Mouse (Mus musculus) hindbrain, embryonic 11.5 days (tissue): ENCODE measurements around the gene Gfod2. TPM values are rescaled to one million over a fixed set of nuclear protein-coding genes. Genes with fewer than 3 reads are reported as not detected.

Experiments used
- ATAC-seq: fragments of 200-750 bp; cut with Nextera tagmentation; 2 replicates; pipeline ENCODE4 v1.8.0; 2017; ENCODE audit warnings: mild to moderate bottlenecking, moderate TSS enrichment, moderate library complexity; ENCODE audit not compliant: low FRiP score
- DNase-seq: peaks from one replicate; pipeline ENCODE4 v3.0.0-alpha.2; 2015; ENCODE audit warnings: low spot score
- H3K27ac ChIP-seq: fragments of 300-500 bp; sonication (generic); 2 replicates; pipeline ENCODE4 v1.5.1; 2014; ENCODE audit warnings: mild to moderate bottlenecking, low read depth, low read length
- H3K27me3 ChIP-seq: fragments of 300-500 bp; sonication (generic); 2 replicates; pipeline ENCODE4 v1.6.1; 2014; ENCODE audit warnings: mild to moderate bottlenecking, low read length, moderate library complexity, mixed read lengths; ENCODE audit not compliant: control insufficient read depth, insufficient read depth
- H3K36me3 ChIP-seq: fragments of 300-500 bp; sonication (generic); 2 replicates; pipeline ENCODE4 v1.6.1; 2014; ENCODE audit warnings: mild to moderate bottlenecking, low read length, moderate library complexity, mixed read lengths; ENCODE audit not compliant: control insufficient read depth, insufficient read depth
- H3K4me1 ChIP-seq: fragments of 300-500 bp; sonication (generic); replicated peaks from 2 replicates; pipeline ENCODE4 v1.6.1; 2014; ENCODE audit warnings: low read length, mixed read lengths; ENCODE audit not compliant: control insufficient read depth, insufficient read depth
- H3K4me2 ChIP-seq: fragments of 300-500 bp; sonication (generic); replicated peaks from 2 replicates; pipeline ENCODE4 v1.6.1; 2014; ENCODE audit warnings: mild to moderate bottlenecking, low read depth, low read length
- H3K4me3 ChIP-seq: fragments of 300-500 bp; sonication (generic); 2 replicates; pipeline ENCODE4 v1.5.1; 2014; ENCODE audit warnings: low read depth, low read length
- H3K9ac ChIP-seq: fragments of 300-500 bp; sonication (generic); 2 replicates; pipeline ENCODE4 v1.6.1; 2014; ENCODE audit warnings: low read depth, low read length
- H3K9me3 ChIP-seq: fragments of 300-500 bp; sonication (generic); 2 replicates; pipeline ENCODE4 v1.6.1; 2016; ENCODE audit warnings: low read length; ENCODE audit not compliant: control insufficient read depth
- WGBS: fragments of 180-500 bp; shearing (Covaris S2); extraction: QIAGEN DNeasy Blood & Tissue Kit; methylation state at CpG from one replicate; pipeline ENCODE4 v1.1.7; 2014; 5-methylcytosine and 5-hydroxymethylcytosine counted together
- polyA plus RNA-seq: library from polyadenylated mRNA; unstranded; fragments of >200 nt; fragmentation: Nextera tagmentation; extraction: Ambion mirVana; gene quantifications from 2 replicates; pipeline ENCODE4 v1.2.1, GENCODE M21; 2014

Gene Gfod2
- 38.3 and 41.6 TPM in 2 replicates for polyA plus RNA-seq

DNA sequence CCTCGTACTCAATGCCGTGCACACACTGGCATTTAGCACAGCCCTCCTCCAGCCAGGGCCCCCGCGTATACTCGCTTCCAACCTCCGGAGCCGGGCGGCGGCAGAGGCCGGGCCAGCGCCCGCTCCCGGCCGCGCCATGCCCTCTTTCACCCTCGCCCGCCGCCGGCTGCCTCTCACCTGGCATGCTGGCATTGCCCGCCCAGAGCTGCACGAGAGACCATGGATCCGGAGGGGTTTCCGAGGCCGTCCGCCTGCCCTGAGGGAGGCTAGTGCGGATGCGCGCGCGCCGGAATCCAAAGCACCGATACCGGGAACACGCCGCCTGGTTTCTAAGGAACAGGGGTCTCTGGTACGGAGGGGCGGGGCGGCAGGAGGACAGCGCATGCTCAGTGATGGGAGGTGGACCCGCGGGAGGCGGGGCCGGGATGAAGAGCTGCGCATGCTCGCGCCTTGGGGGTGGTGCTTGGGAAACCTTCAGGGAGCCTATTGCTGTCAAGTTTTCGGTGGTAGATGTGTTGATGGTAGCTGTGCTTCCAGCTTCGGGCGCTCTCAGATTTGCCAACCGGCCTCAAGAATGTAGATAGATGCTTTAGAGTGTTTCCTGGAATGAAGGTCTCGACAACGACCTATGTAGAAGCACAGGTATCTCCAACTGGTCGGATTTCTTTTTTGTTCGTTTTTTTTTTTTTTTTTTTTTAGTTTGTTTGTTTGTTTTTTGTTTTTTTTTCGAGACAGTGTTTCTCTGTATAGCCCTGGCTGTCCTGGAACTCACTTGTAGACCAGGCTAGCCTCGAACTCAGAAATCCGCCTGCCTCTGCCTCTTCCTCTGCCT, at the start of gene Gfod2:
Gene Gfod2, minus strand, starts transcription at position 388 of the 832 bp plus-strand sequence.
- Histone ChIP-seq H3K27ac (peak within 1 kb of the TSS; percentile 75), H3K9ac (peak within 1 kb of the TSS; percentile 87), H3K4me1 (no peaks in the 10 kb centered on the region), H3K4me2 (peak within 1 kb of the TSS; percentile 71), H3K4me3 (peak within 1 kb of the TSS; percentile 93), H3K36me3 (no peaks in the 10 kb centered on the region), H3K9me3 (no peaks in the 10 kb centered on the region), H3K27me3 (no peaks in the 10 kb centered on the region)
- ATAC-seq: peak; percentile 98
- 5% methylated on average over 57 of the region's 57 CpGs for WGBS
- peak; percentile 98 for DNase-seq

DNA sequence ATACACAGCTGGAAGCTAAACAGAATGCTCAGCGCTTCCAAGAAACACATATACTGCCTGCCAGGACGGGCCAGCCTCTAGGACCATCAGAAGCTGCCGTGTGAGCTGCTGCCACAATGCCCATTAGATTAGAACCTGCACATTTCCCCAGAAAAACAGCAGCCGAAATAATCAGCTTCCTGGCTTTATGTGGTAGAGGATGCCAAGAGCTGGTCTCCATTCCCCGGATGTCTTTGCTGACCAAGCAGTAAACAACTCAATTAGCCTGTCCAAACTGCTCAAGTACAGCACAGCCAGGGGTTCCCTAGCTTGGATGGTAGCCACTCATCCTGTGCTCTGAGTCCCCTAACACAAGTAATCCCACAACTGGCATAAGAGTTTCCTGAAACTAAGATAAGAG, 49.3 kb upstream of the Gfod2 start:
- Histone ChIP-seq H3K27ac (no peak overlapping the region), H3K4me3 (no peak overlapping the region), H3K4me1 (no peaks in the 10 kb centered on the region), H3K36me3 (no peaks in the 10 kb centered on the region), H3K9me3 (no peaks in the 10 kb centered on the region), H3K9ac (no peak overlapping the region), H3K27me3 (no peaks in the 10 kb centered on the region), H3K4me2 (no peak overlapping the region)
- ATAC-seq: no peak
- 91% methylated on average over 5 of the region's 5 CpGs for WGBS
- DNase-seq: no peak

DNA sequence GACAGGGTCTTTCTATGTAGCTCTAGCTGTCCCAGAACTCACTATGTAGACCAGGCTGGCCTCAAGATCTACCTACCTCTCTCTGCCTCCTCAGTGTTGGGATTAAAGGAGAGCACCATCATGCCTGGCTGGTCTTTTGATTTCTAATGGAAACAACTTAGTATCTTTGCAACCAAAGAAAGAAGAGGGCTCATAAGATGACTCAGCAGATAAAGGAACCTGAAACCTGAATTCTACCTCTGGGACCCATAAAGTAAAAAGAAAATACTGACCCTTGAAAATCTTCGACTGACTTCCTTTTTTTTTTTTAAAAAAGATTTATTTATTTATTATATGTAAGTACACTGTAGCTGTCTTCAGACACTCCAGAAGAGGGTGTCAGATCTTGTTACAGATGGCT, 47.5 kb upstream of the Gfod2 start:
- no peaks in the 10 kb centered on the region for H3K27me3 ChIP-seq
- no peaks in the 10 kb centered on the region for H3K4me1 ChIP-seq
- no peaks in the 10 kb centered on the region for H3K9me3 ChIP-seq
- H3K9ac ChIP-seq: no peak overlapping the region
- H3K4me3 ChIP-seq: no peak overlapping the region
- no peak overlapping the region for H3K27ac ChIP-seq
- 92% methylated on average over 1 of the region's 1 CpGs for WGBS
- no peak for DNase-seq
- ATAC-seq: no peak
- H3K4me2 ChIP-seq: no peak overlapping the region
- H3K36me3 ChIP-seq: no peaks in the 10 kb centered on the region

DNA sequence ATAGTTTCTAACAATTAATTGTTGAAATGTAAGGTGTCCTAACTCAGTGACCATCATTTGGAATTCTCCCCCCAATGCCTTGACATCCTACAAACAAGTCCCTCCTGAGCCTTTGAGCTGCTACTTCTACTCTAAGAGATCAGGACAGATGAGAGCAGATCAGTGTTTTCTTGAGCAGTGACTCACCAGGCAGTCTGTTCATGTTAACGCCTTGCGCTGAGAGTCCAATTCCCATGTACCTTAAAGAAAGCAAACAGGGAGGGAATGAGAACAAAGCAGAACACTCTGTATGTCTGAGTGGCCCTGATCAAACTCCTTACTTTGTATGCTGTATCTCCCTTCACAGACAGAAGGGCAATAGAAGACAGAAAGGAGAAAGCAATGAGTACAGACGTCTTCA, 46.9 kb upstream of the Gfod2 start:
- Histone ChIP-seq H3K9ac (no peak overlapping the region), H3K27me3 (no peaks in the 10 kb centered on the region), H3K4me1 (no peaks in the 10 kb centered on the region), H3K4me3 (no peak overlapping the region), H3K4me2 (no peak overlapping the region), H3K36me3 (no peaks in the 10 kb centered on the region), H3K27ac (no peak overlapping the region), H3K9me3 (no peaks in the 10 kb centered on the region)
- ATAC-seq (no peak), DNase-seq (no peak)
- WGBS: 88% methylated on average over 3 of the region's 3 CpGs

DNA sequence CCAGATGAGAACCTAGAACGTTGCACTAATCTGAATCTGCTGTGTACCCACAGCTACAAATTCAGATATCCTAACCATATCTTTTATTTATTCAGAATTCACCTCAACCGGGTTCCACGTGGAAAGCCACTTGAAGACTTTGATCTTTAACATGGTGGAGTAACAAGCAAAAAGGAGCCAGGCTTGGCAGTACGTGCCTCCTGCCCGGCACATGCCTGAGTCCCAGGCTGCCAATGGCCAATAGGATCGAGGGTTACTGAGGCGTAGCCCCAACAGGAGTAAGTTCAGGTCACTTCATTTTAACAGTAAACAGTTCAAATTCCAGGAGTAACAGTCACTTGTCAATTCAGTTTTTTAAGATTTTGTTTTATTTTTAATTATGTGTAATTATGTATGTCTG, 46.3 kb upstream of the Gfod2 start:
- Histone ChIP-seq H3K4me3 (no peak overlapping the region), H3K9me3 (no peaks in the 10 kb centered on the region), H3K27ac (no peak overlapping the region), H3K36me3 (no peaks in the 10 kb centered on the region), H3K27me3 (no peaks in the 10 kb centered on the region), H3K4me2 (no peak overlapping the region), H3K4me1 (no peaks in the 10 kb centered on the region), H3K9ac (no peak overlapping the region)
- DNase-seq: no peak
- ATAC-seq: no peak
- 93% methylated on average over 7 of the region's 7 CpGs for WGBS

DNA sequence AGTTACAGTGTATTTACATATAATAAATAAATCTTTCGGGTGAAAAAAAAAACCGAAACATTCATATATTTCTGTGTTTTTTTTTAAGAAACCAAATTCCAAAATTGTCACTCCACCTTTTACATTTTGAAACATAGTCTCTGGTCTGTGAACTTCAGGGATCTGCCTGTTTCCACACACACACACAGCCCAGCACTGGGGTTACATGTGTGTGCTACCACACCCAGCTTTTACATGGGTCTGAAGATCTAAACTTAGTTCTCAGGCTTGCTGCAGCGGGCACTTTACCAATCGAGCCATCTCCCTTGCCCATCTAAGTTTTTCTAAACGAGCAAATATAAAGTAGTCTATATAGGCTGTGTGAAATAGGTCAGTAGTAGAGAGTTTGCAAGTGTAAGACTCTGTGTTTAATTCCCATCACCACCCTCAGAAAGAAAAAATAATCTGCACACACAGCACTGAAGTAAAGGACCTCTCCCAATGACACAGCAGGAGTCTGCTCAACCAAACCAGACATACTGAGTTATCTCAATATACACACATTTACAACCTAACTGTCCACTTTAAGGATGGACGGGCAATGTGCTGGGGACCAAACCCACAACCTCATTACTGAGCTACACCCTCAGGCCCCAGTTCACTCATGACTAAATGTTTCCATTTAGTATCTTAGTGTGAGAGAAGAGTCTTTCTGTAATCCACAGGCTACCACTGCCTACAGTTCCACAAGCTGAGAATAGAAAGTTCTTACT, 42.9 kb upstream of the Gfod2 start:
- no peak for DNase-seq
- no peaks in the 10 kb centered on the region for H3K27me3 ChIP-seq
- ATAC-seq: no peak

DNA sequence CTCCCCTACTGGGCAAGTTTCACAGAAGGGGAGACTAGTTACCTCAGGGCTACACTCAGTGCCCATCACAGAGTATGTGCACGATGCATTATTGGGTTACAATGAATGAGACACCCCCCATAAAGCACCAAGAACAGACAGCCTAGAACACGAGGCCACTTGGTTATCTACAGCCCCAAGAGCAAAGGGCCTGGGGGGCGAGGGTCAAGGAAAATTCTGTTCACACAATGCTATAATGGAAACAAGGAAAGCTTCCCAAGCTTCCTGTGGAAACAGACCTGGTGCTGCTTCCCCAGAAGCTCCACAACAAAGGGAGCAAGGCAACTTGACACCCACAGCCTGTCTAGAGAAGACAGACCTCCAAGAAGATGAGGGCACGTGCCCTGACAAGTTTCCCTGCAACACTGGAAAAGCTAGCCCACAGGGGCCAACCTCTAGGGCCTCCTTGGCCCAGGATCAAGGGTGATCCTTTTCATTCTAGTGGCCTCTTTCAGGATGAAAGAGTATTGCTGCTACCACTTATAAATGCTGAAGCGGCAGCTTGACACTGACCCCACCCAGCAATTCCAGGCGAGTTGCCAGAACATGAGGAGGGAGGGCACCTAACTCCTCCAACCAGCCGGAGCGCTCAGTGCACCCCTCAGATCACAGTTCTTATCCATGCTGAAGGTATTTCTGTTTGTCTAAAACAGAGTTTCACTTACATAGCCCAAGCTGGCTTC, 40.8 kb upstream of the Gfod2 start:
- ATAC-seq (no peak), DNase-seq (no peak)
- Histone ChIP-seq H3K4me1 (no peaks in the 10 kb centered on the region), H3K27me3 (no peaks in the 10 kb centered on the region), H3K27ac (no peak overlapping the region), H3K9ac (no peak overlapping the region), H3K4me3 (no peak overlapping the region), H3K4me2 (no peak overlapping the region), H3K36me3 (no peaks in the 10 kb centered on the region), H3K9me3 (no peaks in the 10 kb centered on the region)
- 79% methylated on average over 8 of the region's 8 CpGs for WGBS

More for the DNA sequence above, 42.9 kb upstream of the Gfod2 start:
- H3K4me3 ChIP-seq: no peak overlapping the region
- H3K4me2 ChIP-seq: no peak overlapping the region
- H3K27ac ChIP-seq: no peak overlapping the region
- H3K36me3 ChIP-seq: no peaks in the 10 kb centered on the region
- 83% methylated on average over 6 of the region's 6 CpGs for WGBS
- H3K9ac ChIP-seq: no peak overlapping the region
- no peaks in the 10 kb centered on the region for H3K9me3 ChIP-seq
- no peaks in the 10 kb centered on the region for H3K4me1 ChIP-seq

DNA sequence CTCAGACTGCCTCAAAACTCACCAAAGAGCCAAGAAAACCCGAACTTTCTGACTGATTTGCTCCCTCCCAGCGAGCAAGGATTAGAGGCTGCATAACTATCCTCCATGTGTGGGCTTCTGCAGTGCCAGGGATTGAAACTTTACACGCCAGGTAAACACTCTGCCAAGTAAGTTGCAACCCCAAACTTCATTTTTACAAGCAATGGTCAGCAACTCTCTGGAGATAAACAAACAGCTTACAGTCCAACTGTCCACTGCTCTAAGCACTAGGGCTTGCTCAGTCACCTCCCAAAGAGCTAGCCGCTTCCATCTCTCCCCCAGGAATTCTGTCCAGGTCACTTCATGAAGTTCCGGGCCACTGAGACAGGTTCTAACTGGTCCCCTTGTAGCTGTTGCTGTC, 39.9 kb upstream of the Gfod2 start:
- H3K4me3 ChIP-seq: no peak overlapping the region
- H3K4me1 ChIP-seq: no peaks in the 10 kb centered on the region
- no peak for DNase-seq
- 96% methylated on average over 5 of the region's 5 CpGs for WGBS
- ATAC-seq: no peak
- H3K9ac ChIP-seq: no peak overlapping the region
- H3K36me3 ChIP-seq: no peaks in the 10 kb centered on the region
- no peak overlapping the region for H3K27ac ChIP-seq
- H3K4me2 ChIP-seq: no peak overlapping the region
- H3K9me3 ChIP-seq: no peaks in the 10 kb centered on the region
- no peaks in the 10 kb centered on the region for H3K27me3 ChIP-seq
